Mouse (Mus musculus) 3134 (cell line): Measurements from ENCODE around the gene Znrd1.

Source experiments
- DNase-seq: peaks from one replicate; pipeline ENCODE4 v3.0.0-alpha.2; 2011; ENCODE audit warnings: low spot score; ENCODE audit not compliant: insufficient read length; ENCODE audit errors: extremely low read depth

Gene Znrd1

GRCm38 (mm10) chr17:36929236-36929932, 29.0 kb downstream of the Znrd1 start:
- no peak for DNase-seq

- DNase-seq: peak; percentile 47
Observed at GRCm38 (mm10) chr17:36927496-36928120, 30.8 kb downstream of the Znrd1 start.

GRCm38 (mm10) chr17:36923491-36923890, 34.9 kb downstream of the Znrd1 start:
- DNase-seq: no peak

GRCm38 (mm10) chr17:36922715-36923114, 35.6 kb downstream of the Znrd1 start:
- no peak for DNase-seq

- DNase-seq: peak; percentile 84
Observed at GRCm38 (mm10) chr17:36920239-36920638, 38.1 kb downstream of the Znrd1 start.

- DNase-seq: peak; percentile 28
Observed at GRCm38 (mm10) chr17:36915076-36915475, 43.3 kb downstream of the Znrd1 start.

- DNase-seq: no peak
Observed at GRCm38 (mm10) chr17:36914108-36914507, 44.3 kb downstream of the Znrd1 start.

- no peak for DNase-seq
Observed at GRCm38 (mm10) chr17:36912031-36912430, 46.3 kb downstream of the Znrd1 start.

- DNase-seq: no peak
Observed at GRCm38 (mm10) chr17:36909802-36910201, 48.6 kb downstream of the Znrd1 start.

- DNase-seq: no peak
Observed at GRCm38 (mm10) chr17:36908235-36908634, 50.1 kb downstream of the Znrd1 start.
